Mouse (Mus musculus) bone marrow, adult 2 months (tissue): ENCODE measurements around the gene Ndufb10. TPM values are rescaled to one million over a fixed set of nuclear protein-coding genes. Genes with fewer than 3 reads are reported as not detected.
"Not testable (repeated sequence)": the region's sequence is repeated elsewhere in the genome, so short reads cannot be mapped to it uniquely, and the experiment has no call there.

ENCODE experiments used
- H3K27ac ChIP-seq: fragments of 200-500 bp; 2 replicates; pipeline ENCODE4 v1.5.1; 2012; ENCODE audit warnings: low read depth, mild to moderate bottlenecking, control low read depth, inconsistent platforms, low read length; ENCODE audit not compliant: control insufficient read depth, poor library complexity, insufficient read depth
- H3K4me1 ChIP-seq: fragments of 200-500 bp; 2 replicates; pipeline ENCODE4 v1.6.1; 2011; ENCODE audit warnings: low read length; ENCODE audit not compliant: control insufficient read depth, insufficient read depth
- H3K4me3 ChIP-seq: fragments of 200-500 bp; replicated peaks from 2 replicates; pipeline ENCODE3; 2011; ENCODE audit warnings: mild to moderate bottlenecking, low read depth, low read length, control low read depth; ENCODE audit not compliant: control insufficient read depth
- CTCF ChIP-seq: fragments of 200-500 bp; IDR thresholded peaks from 2 replicates; pipeline ENCODE4 v1.5.1; 2011; ENCODE audit warnings: low read length, control low read depth; ENCODE audit not compliant: control insufficient read depth, insufficient read depth
- POLR2A ChIP-seq: fragments of 200-500 bp; IDR thresholded peaks from 2 replicates; pipeline ENCODE4 v1.6.1; 2011; ENCODE audit warnings: low read depth, mild to moderate bottlenecking, control low read depth, low read length, borderline replicate concordance; ENCODE audit not compliant: control insufficient read depth
- WGBS: fragments of 180-500 bp; shearing (Covaris S2); methylation state at CpG from one replicate; pipeline ENCODE4 v1.1.7; 2018; 5-methylcytosine and 5-hydroxymethylcytosine counted together
- polyA plus RNA-seq: library from polyadenylated mRNA; stranded (reverse); fragments of >200 nt; gene quantifications from 2 replicates; pipeline ENCODE4 v1.2.4, GENCODE M21; 2011; ENCODE audit warnings: low replicate concordance; ENCODE audit not compliant: missing spikeins, insufficient read depth, insufficient read length

The Ndufb10 gene
- polyA plus RNA-seq, 1 experiment = 172 TPM

DNA sequence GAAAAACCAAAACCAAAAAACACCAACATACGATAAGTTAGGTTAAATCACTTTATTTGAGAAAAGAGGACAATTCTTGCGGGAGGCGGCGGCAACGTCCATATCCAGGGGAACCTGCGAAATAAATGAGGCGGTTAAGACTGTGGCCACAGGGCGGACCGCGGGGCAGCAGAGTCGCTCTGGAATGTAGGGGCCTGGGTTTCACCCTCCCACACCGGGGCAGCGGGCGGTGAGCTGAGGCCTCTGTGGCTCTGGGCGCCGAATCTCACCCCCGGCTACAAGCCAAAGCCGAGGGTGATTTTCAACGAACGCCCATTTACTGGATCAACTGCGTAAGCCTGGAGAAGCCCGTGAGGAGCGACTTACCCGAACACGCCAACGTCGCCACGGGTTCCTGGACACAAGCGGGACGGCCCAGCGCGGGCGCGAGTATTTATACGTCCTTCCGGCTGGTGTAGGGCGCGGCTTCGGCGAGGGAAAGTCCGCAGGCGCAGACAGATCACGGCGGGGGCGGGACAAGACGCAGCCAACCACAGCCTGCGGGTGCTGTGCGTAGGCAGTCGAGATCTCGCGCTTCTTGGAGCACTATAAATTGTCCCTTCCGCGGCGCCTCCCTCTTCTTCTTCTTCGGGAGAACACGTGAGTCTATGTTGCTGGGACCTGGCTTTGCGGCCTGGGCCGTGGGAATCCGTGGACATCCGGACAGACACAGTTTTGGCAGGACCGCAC, 4.6 kb downstream of the Ndufb10 start:
- under 1% methylated on average over 61 of the region's 61 CpGs for WGBS
- Histone ChIP-seq H3K4me1 (no peaks in the 10 kb centered on the region; the same call in 1 of the 2 replicates), H3K4me3 (peak overlapping the region; percentile 77), H3K27ac (peak overlapping the region; percentile 72)
- no peak for TF ChIP-seq CTCF
- TF ChIP-seq POLR2A = peak; percentile 94; the same call in 1 of the 2 replicates

DNA sequence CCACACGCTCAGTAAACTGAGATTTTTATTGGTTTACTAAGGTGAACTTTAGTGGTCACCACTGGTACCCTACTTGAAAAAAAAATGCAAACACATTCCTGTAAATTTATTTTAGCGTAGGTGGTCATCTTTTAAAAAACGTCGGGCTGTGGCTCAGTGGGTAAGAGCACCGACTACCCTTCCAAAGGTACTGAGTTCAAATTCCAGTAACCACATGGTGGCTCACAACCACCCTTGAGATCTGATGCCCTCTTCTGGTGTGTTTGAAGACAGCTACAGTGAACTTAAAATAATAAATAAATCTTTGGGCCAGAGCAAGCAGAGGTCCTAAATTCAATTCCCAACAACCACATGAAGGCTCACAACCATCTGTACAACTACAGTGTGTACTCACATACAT, 5.3 kb downstream of the Ndufb10 start:
- WGBS = 65% methylated on average over 5 of the region's 5 CpGs

DNA sequence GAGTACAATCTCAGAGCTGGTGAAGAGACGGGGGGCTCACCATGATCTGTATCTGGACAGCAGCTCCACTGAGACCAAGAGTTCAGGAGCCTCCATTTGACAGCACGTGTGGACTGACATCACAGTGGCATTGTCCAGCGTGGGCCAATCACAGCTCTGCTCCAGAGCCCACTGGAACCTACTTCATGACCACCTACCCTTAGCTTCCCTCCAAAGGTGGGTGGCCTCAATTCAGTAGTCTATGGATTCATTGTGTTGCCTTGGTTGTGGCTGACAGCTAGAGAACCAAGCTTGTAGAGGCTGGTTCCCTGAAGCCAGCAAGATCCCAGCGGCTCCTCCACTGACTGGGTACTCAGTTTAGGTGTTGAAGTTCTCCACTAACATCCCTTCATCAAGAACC, 6.3 kb downstream of the Ndufb10 start, which contains the start of the genes Rnf151 and Rps2:
TSS of gene Rnf151 (minus strand) at position 121 of the 400 bp plus-strand sequence.
TSS of gene Rps2 (plus strand) at position 174 of the 400 bp plus-strand sequence.
- Histone ChIP-seq H3K4me3 (no peak within 1 kb of the TSS), H3K4me1 (no peaks in the 10 kb centered on the region), H3K27ac (no peak within 1 kb of the TSS)
- 81% methylated on average over 4 of the region's 4 CpGs for WGBS
- TF ChIP-seq POLR2A = no peak

More for the DNA sequence above, 5.3 kb downstream of the Ndufb10 start:
- not testable (repeated sequence) for H3K4me1 ChIP-seq, H3K4me3 ChIP-seq, H3K27ac ChIP-seq

DNA sequence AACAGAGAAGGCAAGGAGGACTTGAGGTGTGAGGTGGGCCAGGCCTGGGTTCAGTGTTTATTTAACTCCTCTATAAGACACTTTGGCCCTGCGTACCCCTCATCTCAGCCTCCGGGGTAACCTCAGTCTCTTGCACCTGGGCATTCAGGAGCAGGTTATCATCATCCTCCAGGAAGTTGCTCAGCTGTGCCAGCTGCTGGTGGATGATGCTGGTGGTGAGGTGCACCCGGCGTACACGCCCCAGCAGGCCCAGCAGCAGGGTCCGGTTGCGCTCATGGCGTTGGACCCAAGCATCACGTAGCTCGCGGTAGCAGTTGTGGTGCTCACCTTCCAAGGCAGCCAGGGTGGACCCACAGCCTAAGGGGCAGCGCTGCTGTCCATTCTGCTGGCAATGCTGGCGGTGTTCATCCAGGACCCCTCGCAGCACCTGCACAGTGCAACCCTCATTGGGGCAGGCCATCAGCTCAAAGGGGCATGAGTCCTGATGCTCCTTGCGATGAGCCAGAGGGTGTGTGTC, 8.1 kb downstream of the Ndufb10 start:
- Histone ChIP-seq H3K27ac (no peak overlapping the region), H3K4me3 (no peak overlapping the region), H3K4me1 (no peaks in the 10 kb centered on the region)
- 93% methylated on average over 15 of the region's 15 CpGs for WGBS
- TF ChIP-seq CTCF (no peak), POLR2A (no peak)

DNA sequence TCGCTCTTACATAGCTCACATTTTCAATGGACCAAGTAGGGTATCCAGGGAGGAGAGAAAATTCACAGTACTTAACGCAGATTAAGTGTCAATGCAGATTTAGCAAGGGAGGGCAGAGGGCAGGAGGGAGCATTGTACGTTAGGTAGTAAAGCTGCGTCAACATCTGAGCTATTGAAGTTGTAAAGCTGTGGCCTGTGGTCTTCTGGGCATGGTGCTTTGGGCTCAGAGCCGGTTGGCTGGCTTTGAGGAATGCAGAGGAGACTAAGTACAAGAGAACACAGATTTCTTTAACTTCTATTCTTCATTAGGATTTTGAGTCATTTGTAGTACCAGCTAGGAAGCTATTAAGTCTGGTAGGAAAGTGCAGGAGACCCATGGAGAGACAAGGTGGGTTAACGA, 8.7 kb downstream of the Ndufb10 start:
- TF ChIP-seq POLR2A (no peak), CTCF (no peak)
- 90% methylated on average over 6 of the region's 6 CpGs for WGBS
- no peak overlapping the region for H3K27ac ChIP-seq
- no peaks in the 10 kb centered on the region for H3K4me1 ChIP-seq
- H3K4me3 ChIP-seq = no peak overlapping the region

DNA sequence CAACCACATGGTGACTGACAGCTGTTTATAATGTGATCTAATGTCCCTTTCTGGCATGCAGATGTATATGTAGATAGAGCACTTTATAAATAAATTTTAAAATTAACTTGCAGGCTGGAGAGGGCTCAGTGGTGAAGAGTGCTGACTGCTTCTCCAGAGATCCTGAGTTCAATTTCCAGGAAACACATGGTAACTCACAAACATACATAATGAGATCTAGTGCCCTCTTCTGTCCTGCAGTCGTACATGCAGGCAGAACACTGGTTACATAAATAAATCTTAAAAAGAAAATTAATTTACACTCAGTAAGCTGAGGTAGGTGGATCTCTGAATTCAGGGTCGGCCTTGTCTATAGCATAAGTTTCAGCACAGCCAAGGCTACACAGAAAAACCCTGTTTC, 15.6 kb downstream of the Ndufb10 start:
- WGBS = 19% methylated on average over 2 of the region's 2 CpGs
- Histone ChIP-seq H3K27ac (no peak overlapping the region), H3K4me1 (no peaks in the 10 kb centered on the region; the same call in 1 of the 2 replicates), H3K4me3 (no peak overlapping the region)
- TF ChIP-seq POLR2A (no peak), CTCF (no peak)

DNA sequence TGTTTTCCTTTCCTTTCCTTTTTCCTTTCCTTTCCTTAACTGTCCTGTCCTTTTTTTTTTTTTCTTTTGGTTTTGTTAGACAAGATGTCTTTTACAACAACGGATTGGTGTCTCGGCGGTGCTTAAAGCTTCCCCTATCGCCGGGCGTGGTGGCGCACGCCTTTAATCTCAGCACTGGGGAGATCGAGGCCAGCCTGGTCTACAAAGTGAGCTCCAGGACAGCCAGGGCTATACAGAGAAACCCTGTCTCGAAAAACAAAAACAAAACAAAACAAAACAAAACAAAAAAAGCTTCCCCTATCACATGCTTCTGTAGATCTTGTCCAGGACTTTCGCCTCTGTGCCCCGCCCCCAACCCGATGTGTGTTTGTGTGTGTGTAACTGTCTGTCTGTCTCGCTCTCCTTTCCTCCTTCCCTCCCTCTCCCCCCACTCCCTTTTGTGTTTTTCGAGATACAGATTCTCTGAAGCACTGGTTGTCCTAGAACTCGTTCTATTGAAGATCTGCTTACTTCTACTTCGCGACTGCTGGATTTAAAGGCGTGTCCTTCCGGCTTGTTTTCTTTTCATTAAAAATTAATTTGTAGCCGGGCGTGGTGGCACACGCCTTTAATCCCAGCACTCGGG, 16.4 kb downstream of the Ndufb10 start:
- 1% methylated on average over 24 of the region's 24 CpGs for WGBS
- Histone ChIP-seq H3K4me3 (peak overlapping the region; percentile 99), H3K4me1 (no peaks in the 10 kb centered on the region; the same call in 1 of the 2 replicates), H3K27ac (peak overlapping the region; percentile 83)
- TF ChIP-seq POLR2A (no peak), CTCF (no peak)

DNA sequence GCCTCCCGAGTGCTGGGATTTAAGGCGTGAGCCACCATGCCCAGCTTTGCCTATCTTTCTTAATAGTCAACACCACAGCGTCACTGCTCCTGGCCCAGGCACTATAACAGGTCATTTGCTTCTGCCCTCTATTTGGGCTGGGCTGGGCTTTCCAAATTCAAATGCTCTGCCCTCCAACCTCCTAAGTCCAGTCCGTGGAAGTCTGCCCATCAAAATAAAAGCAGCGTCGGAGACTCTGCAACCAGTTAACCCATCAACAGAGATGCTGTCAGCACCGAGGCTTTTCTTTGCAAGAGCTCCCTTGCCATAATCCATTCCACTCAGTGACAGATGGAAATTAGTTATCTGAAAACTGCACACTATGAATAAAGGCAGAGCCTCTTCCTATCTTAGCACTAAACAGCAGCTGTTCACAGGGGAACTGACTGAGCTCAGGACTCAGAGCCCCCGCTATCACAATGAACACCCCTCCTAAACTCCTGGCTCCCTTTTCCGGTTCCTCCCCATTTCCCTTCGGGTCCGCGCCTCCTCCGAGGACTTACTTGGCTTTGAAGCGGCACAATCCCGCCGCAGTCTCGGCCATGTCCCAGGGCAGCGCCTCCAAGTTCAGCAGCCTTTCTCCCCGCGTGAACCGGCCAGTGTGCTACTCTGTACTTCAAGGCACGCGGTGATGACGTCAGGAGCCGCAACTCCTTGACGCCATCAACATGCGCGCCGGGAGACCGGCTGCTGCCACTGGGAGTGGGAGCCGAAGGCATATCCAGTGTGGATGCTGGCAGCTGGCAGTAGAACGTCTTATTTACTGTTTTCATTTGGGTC, 17.1 kb downstream of the Ndufb10 start, which contains the start of gene Tbl3:
TSS of gene Tbl3 (minus strand) at position 679 of the 819 bp plus-strand sequence.
- TF ChIP-seq CTCF (no peak), POLR2A (peak; percentile 83; the same call in 1 of the 2 replicates)
- H3K27ac ChIP-seq = peak within 1 kb of the TSS; percentile 83
- no peaks in the 10 kb centered on the region; the same call in 1 of the 2 replicates for H3K4me1 ChIP-seq
- peak within 1 kb of the TSS; percentile 99 for H3K4me3 ChIP-seq
- WGBS = 3% methylated on average over 32 of the region's 32 CpGs
